Mouse (Mus musculus) hindbrain, embryonic 15.5 days (tissue): Measurements from ENCODE around the gene Dbx2. TPM values are rescaled to one million over a fixed set of nuclear protein-coding genes. Genes with fewer than 3 reads are reported as not detected.

ENCODE experiments used
- ATAC-seq: fragments of 200-750 bp; cut with Nextera tagmentation; 2 replicates; pipeline ENCODE4 v1.8.0; 2017; ENCODE audit warnings: low read depth, moderate number of reproducible peaks, moderate TSS enrichment; ENCODE audit not compliant: low FRiP score
- H3K27ac ChIP-seq: fragments of 300-500 bp; sonication (generic); replicated peaks from 2 replicates; pipeline ENCODE4 v1.5.1; 2015; ENCODE audit warnings: mild to moderate bottlenecking, inconsistent platforms
- H3K27me3 ChIP-seq: fragments of 300-500 bp; sonication (generic); 2 replicates; pipeline ENCODE4 v1.6.1; 2015; ENCODE audit warnings: control low read depth, inconsistent platforms
- H3K36me3 ChIP-seq: fragments of 300-500 bp; sonication (generic); 2 replicates; pipeline ENCODE4 v1.6.1; 2015; ENCODE audit warnings: control low read depth, inconsistent platforms
- H3K4me1 ChIP-seq: fragments of 300-500 bp; sonication (generic); replicated peaks from 2 replicates; pipeline ENCODE4 v1.6.1; 2015; ENCODE audit warnings: control low read depth, inconsistent platforms
- H3K4me2 ChIP-seq: fragments of 300-500 bp; sonication (generic); 2 replicates; pipeline ENCODE4 v1.6.1; 2015; ENCODE audit warnings: moderate library complexity, mild to moderate bottlenecking, inconsistent platforms
- H3K4me3 ChIP-seq: fragments of 300-500 bp; sonication (generic); 2 replicates; pipeline ENCODE4 v1.5.1; 2015; ENCODE audit warnings: mild to moderate bottlenecking, inconsistent platforms
- H3K9ac ChIP-seq: fragments of 300-500 bp; sonication (generic); 2 replicates; pipeline ENCODE4 v1.6.1; 2015; ENCODE audit warnings: inconsistent platforms
- H3K9me3 ChIP-seq: fragments of 300-500 bp; sonication (generic); 2 replicates; pipeline ENCODE4 v1.6.1; 2016; ENCODE audit warnings: control low read depth, inconsistent platforms
- WGBS: fragments of 180-500 bp; shearing (Covaris S2); methylation state at CpG from one replicate; pipeline ENCODE4 v1.1.7; 2015; 5-methylcytosine and 5-hydroxymethylcytosine counted together
- polyA plus RNA-seq: library from polyadenylated mRNA; unstranded; fragments of >200 nt; fragmentation: Nextera tagmentation; extraction: Ambion mirVana; gene quantifications from 2 replicates; pipeline ENCODE4 v1.2.1, GENCODE M21; 2015

The Dbx2 gene
- polyA plus RNA-seq, 1 experiment from 2014 or later: 10.7 TPM

- no peak for ATAC-seq
- no peak overlapping the region for H3K27ac ChIP-seq
- H3K4me1 ChIP-seq: no peaks in the 10 kb centered on the region
- no peaks in the 10 kb centered on the region for H3K27me3 ChIP-seq
- no peaks in the 10 kb centered on the region for H3K36me3 ChIP-seq
- 87% methylated on average over 1 of the region's 1 CpGs for WGBS
- H3K4me2 ChIP-seq: no peak overlapping the region
- H3K9me3 ChIP-seq: no peaks in the 10 kb centered on the region
- H3K9ac ChIP-seq: no peak overlapping the region
- H3K4me3 ChIP-seq: no peak overlapping the region
These were observed 43.2 kb downstream of the Dbx2 start for GRCm38 (mm10) chr15:95612600-95612999.

- no peak for ATAC-seq
- Histone ChIP-seq H3K9ac (no peak overlapping the region), H3K4me1 (no peaks in the 10 kb centered on the region), H3K9me3 (no peaks in the 10 kb centered on the region), H3K36me3 (no peaks in the 10 kb centered on the region), H3K27ac (no peak overlapping the region), H3K4me3 (no peak overlapping the region), H3K27me3 (no peaks in the 10 kb centered on the region), H3K4me2 (no peak overlapping the region)
- 72% methylated on average over 6 of the region's 6 CpGs for WGBS
These were observed 54.6 kb downstream of the Dbx2 start for GRCm38 (mm10) chr15:95601179-95601578.

GRCm38 (mm10) chr15:95598630-95599029 lies 57.1 kb downstream of the Dbx2 start:
- Histone ChIP-seq H3K36me3 (no peaks in the 10 kb centered on the region), H3K27me3 (no peaks in the 10 kb centered on the region), H3K4me1 (no peaks in the 10 kb centered on the region), H3K9me3 (no peaks in the 10 kb centered on the region), H3K4me3 (no peak overlapping the region), H3K27ac (no peak overlapping the region), H3K4me2 (no peak overlapping the region), H3K9ac (no peak overlapping the region)
- WGBS: 82% methylated on average over 1 of the region's 1 CpGs
- no peak for ATAC-seq

- Histone ChIP-seq H3K4me3 (no peak overlapping the region), H3K36me3 (no peaks in the 10 kb centered on the region), H3K27me3 (no peaks in the 10 kb centered on the region), H3K4me2 (no peak overlapping the region), H3K27ac (no peak overlapping the region), H3K9ac (no peak overlapping the region), H3K4me1 (no peaks in the 10 kb centered on the region), H3K9me3 (no peaks in the 10 kb centered on the region)
- ATAC-seq: no peak
- 95% methylated on average over 15 of the region's 15 CpGs for WGBS
These were observed 68.9 kb downstream of the Dbx2 start for GRCm38 (mm10) chr15:95586906-95587305.

GRCm38 (mm10) chr15:95584891-95585290 lies 70.9 kb downstream of the Dbx2 start:
- Histone ChIP-seq H3K4me1 (no peaks in the 10 kb centered on the region), H3K27ac (no peak overlapping the region), H3K4me3 (no peak overlapping the region), H3K36me3 (no peaks in the 10 kb centered on the region), H3K27me3 (no peaks in the 10 kb centered on the region), H3K9ac (no peak overlapping the region), H3K9me3 (no peaks in the 10 kb centered on the region), H3K4me2 (no peak overlapping the region)
- no peak for ATAC-seq
- 44% methylated on average over 4 of the region's 4 CpGs for WGBS

- Histone ChIP-seq H3K4me3 (no peak overlapping the region), H3K27ac (no peak overlapping the region), H3K4me2 (peak overlapping the region; percentile 38), H3K9me3 (no peaks in the 10 kb centered on the region), H3K36me3 (no peaks in the 10 kb centered on the region), H3K27me3 (no peaks in the 10 kb centered on the region; the same call in 1 of the 2 replicates), H3K4me1 (0 out of 2 replicates have a peak, but pooled peaks cover 3% of the 10 kb centered on the region), H3K9ac (no peak overlapping the region; the same call in 1 of the 2 replicates)
- peak; percentile 54; the same call in 1 of the 2 replicates for ATAC-seq
- 19% methylated on average over 5 of the region's 5 CpGs for WGBS
These were observed 81.1 kb downstream of the Dbx2 start for GRCm38 (mm10) chr15:95574661-95575060.

Other genes starting within 250 kb of the Dbx2 start
- 169 and 176 TPM in 2 replicates for gene Nell2, start 127.4 kb downstream of the Dbx2 start, polyA plus RNA-seq
- gene Ano6, start 134.9 kb upstream of the Dbx2 start, polyA plus RNA-seq: 28.6 and 30.1 TPM in 2 replicates